Comparison of ENCODE assay signal across 17 mouse cellular contexts in the genomic region with DNA sequence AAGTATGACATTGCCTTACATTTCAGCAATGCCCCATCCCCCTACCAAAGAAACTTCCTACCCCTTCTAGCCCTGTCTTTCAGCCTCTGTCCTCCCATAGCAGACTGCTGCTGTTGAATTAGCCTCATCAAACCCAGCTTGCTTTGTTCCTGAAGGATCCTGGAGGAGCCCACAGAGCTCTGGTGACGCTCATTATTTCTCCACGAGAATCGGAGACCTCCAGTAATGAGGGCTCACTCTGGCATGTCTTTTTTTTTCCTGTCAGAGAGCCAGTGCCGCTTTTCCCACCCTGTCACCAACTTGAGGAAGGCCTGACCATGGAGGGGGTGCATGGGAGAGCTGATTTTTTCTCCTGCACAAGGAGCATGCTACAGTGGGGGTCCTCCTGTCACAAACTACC.
"Had no signal": no experiment of that assay in that cellular context is flagged by ENCODE, and none has a peak within 500 bp of the region (broad histone marks: within the 10 kb centered on the region; RNA-seq: fewer than 3 reads in every experiment).

No protein-coding gene starts in this region.

- DNase-seq: lung, adult 2 months; lung, postnatal 14 days; lung, postnatal 36 days; right cerebral cortex, postnatal 14 days; thymus, adult 2 months; thymus, postnatal 25 days; thymus, postnatal 4 days had no signal

- ATAC-seq: lung, postnatal 0 days; midbrain, embryonic 13.5 days; midbrain, embryonic 15.5 days had no signal

- H3K36me3 ChIP-seq: lung, embryonic 15.5 days; midbrain, embryonic 13.5 days; midbrain, embryonic 15.5 days; neural tube, embryonic 12.5 days; stomach, embryonic 15.5 days had no signal

- H3K4me3 ChIP-seq: lung, embryonic 15.5 days; megakaryocyte, embryonic 14.5 days; midbrain, embryonic 13.5 days; midbrain, embryonic 15.5 days; neural tube, embryonic 12.5 days; stomach, embryonic 15.5 days had no signal

- H3K27ac ChIP-seq: lung, embryonic 15.5 days; macrophage; midbrain, embryonic 13.5 days; midbrain, embryonic 15.5 days; neural tube, embryonic 12.5 days; stomach, embryonic 15.5 days; stomach, postnatal 0 days had no signal

- H3K4me2 ChIP-seq: lung, embryonic 15.5 days; midbrain, embryonic 11.5 days; midbrain, embryonic 13.5 days; midbrain, embryonic 15.5 days; neural tube, embryonic 12.5 days; stomach, embryonic 15.5 days had no signal

- H3K4me1 ChIP-seq: lung, embryonic 15.5 days; megakaryocyte, embryonic 14.5 days; midbrain, embryonic 13.5 days; midbrain, embryonic 15.5 days; neural tube, embryonic 12.5 days; stomach, embryonic 15.5 days had no signal

- H3K9ac ChIP-seq: lung, embryonic 15.5 days; midbrain, embryonic 13.5 days; midbrain, embryonic 15.5 days; neural tube, embryonic 12.5 days; stomach, embryonic 15.5 days had no signal

- H3K27me3 ChIP-seq: lung, embryonic 15.5 days; megakaryocyte, embryonic 14.5 days; midbrain, embryonic 13.5 days; midbrain, embryonic 15.5 days; neural tube, embryonic 12.5 days; stomach, embryonic 15.5 days had no signal

- H3K9me3 ChIP-seq: lung, embryonic 15.5 days; midbrain, embryonic 13.5 days; midbrain, embryonic 15.5 days; neural tube, embryonic 12.5 days; stomach, embryonic 15.5 days had no signal
